Mouse (Mus musculus) lung, postnatal 0 days (tissue): Measurements from ENCODE around the gene Zdhhc6. TPM values are rescaled to one million over a fixed set of nuclear protein-coding genes. Genes with fewer than 3 reads are reported as not detected.

Experiments
- ATAC-seq: fragments of 200-750 bp; cut with Nextera tagmentation; 2 replicates; pipeline ENCODE4 v1.8.0; 2017; ENCODE audit warnings: moderate library complexity
- DNase-seq: peaks from one replicate; pipeline ENCODE4 v3.0.0-alpha.2; 2016; ENCODE audit warnings: low spot score
- H3K27ac ChIP-seq: fragments of 300-500 bp; sonication (generic); 2 replicates; pipeline ENCODE4 v1.5.1; 2014; ENCODE audit warnings: antibody characterized with exemption, mild to moderate bottlenecking, low read length, mixed read lengths
- H3K27me3 ChIP-seq: fragments of 300-500 bp; sonication (generic); replicated peaks from 2 replicates; pipeline ENCODE4 v1.6.1; 2014; ENCODE audit warnings: low read length, mixed read lengths; ENCODE audit not compliant: insufficient read depth
- H3K36me3 ChIP-seq: fragments of 300-500 bp; sonication (generic); 2 replicates; pipeline ENCODE4 v1.6.1; 2014; ENCODE audit warnings: low read length, mixed read lengths; ENCODE audit not compliant: insufficient read depth
- H3K4me1 ChIP-seq: fragments of 300-500 bp; sonication (generic); 2 replicates; pipeline ENCODE4 v1.6.1; 2014; ENCODE audit warnings: antibody characterized with exemption, low read depth, low read length, mixed read lengths; ENCODE audit not compliant: insufficient read depth
- H3K4me2 ChIP-seq: fragments of 300-500 bp; sonication (generic); replicated peaks from 2 replicates; pipeline ENCODE4 v1.6.1; 2014; ENCODE audit warnings: low read depth, mild to moderate bottlenecking, low read length, moderate library complexity, mixed read lengths
- H3K4me3 ChIP-seq: fragments of 300-500 bp; sonication (generic); 2 replicates; pipeline ENCODE4 v1.5.1; 2014; ENCODE audit warnings: low read depth, low read length
- H3K9ac ChIP-seq: fragments of 300-500 bp; sonication (generic); replicated peaks from 2 replicates; pipeline ENCODE4 v1.6.1; 2014; ENCODE audit warnings: low read depth, mild to moderate bottlenecking
- H3K9me3 ChIP-seq: fragments of 300-500 bp; sonication (generic); 2 replicates; pipeline ENCODE4 v1.6.1; 2016; ENCODE audit warnings: low read length, mixed read lengths
- CTCF ChIP-seq: IDR thresholded peaks from 2 replicates; pipeline ENCODE4 v1.5.1; 2016; ENCODE audit warnings: antibody characterized with exemption, mild to moderate bottlenecking
- EP300 ChIP-seq: IDR thresholded peaks from 2 replicates; pipeline ENCODE4 v1.6.1; 2016; ENCODE audit warnings: antibody characterized with exemption, mild to moderate bottlenecking, control low read depth
- whole genome bisulfite sequencing: fragments of 180-500 bp; shearing (Covaris S2); extraction: QIAGEN DNeasy Blood & Tissue Kit; methylation state at CpG from one replicate; pipeline ENCODE4 v1.1.7; 2014; 5-methylcytosine and 5-hydroxymethylcytosine counted together
- polyA plus RNA-seq: library from polyadenylated mRNA; unstranded; fragments of >200 nt; fragmentation: Nextera tagmentation; extraction: Ambion mirVana; gene quantifications from 2 replicates; pipeline ENCODE4 v1.2.1, GENCODE M21; 2015

Zdhhc6 gene
- polyA plus RNA-seq, 1 experiment from 2014 or later, result 69.3 TPM

- Histone ChIP-seq H3K4me3 (no peak overlapping the region), H3K36me3 (peaks cover 48% of the 10 kb centered on the region; the same call in 1 of the 2 replicates), H3K9ac (no peak overlapping the region), H3K9me3 (no peaks in the 10 kb centered on the region), H3K27me3 (no peaks in the 10 kb centered on the region), H3K27ac (no peak overlapping the region), H3K4me1 (no peaks in the 10 kb centered on the region), H3K4me2 (no peak overlapping the region)
- WGBS, result 87% methylated on average over 1 of the region's 1 CpGs
- no peak for ATAC-seq
- TF ChIP-seq EP300, result no peak
- TF ChIP-seq CTCF, result no peak
- no peak for DNase-seq
These were observed 16.5 kb downstream of the Zdhhc6 start for GRCm38 (mm10) chr19:55299378-55299777.

GRCm38 (mm10) chr19:55297961-55298360, 17.9 kb downstream of the Zdhhc6 start:
- 56% methylated on average over 5 of the region's 5 CpGs for WGBS
- Histone ChIP-seq H3K27ac (no peak overlapping the region), H3K9ac (no peak overlapping the region), H3K27me3 (no peaks in the 10 kb centered on the region), H3K9me3 (no peaks in the 10 kb centered on the region), H3K4me2 (no peak overlapping the region), H3K4me3 (no peak overlapping the region), H3K36me3 (peaks cover 44% of the 10 kb centered on the region; the same call in 1 of the 2 replicates), H3K4me1 (no peaks in the 10 kb centered on the region)
- DNase-seq, result no peak
- no peak for ATAC-seq
- TF ChIP-seq EP300 (no peak), CTCF (no peak)

GRCm38 (mm10) chr19:55297489-55297888, 18.3 kb downstream of the Zdhhc6 start:
- ATAC-seq (no peak), DNase-seq (no peak)
- H3K4me3 ChIP-seq, result no peak overlapping the region
- H3K9me3 ChIP-seq, result no peaks in the 10 kb centered on the region
- TF ChIP-seq CTCF (no peak), EP300 (no peak)
- no peak overlapping the region for H3K27ac ChIP-seq
- peaks cover 39% of the 10 kb centered on the region; the same call in 1 of the 2 replicates for H3K36me3 ChIP-seq
- 95% methylated on average over 2 of the region's 2 CpGs for WGBS
- H3K27me3 ChIP-seq, result no peaks in the 10 kb centered on the region
- H3K4me2 ChIP-seq, result no peak overlapping the region
- no peak overlapping the region for H3K9ac ChIP-seq
- no peaks in the 10 kb centered on the region for H3K4me1 ChIP-seq

GRCm38 (mm10) chr19:55296301-55296700, 19.5 kb downstream of the Zdhhc6 start:
- Histone ChIP-seq H3K4me2 (no peak overlapping the region), H3K9ac (no peak overlapping the region), H3K27me3 (no peaks in the 10 kb centered on the region), H3K9me3 (no peaks in the 10 kb centered on the region), H3K4me1 (no peaks in the 10 kb centered on the region), H3K36me3 (peaks cover 33% of the 10 kb centered on the region; the same call in 1 of the 2 replicates), H3K4me3 (no peak overlapping the region), H3K27ac (no peak overlapping the region)
- DNase-seq (no peak), ATAC-seq (no peak)
- TF ChIP-seq CTCF (no peak), EP300 (no peak)
- 92% methylated on average over 2 of the region's 2 CpGs for WGBS

GRCm38 (mm10) chr19:55295556-55295955, 20.3 kb downstream of the Zdhhc6 start:
- no peaks in the 10 kb centered on the region for H3K4me1 ChIP-seq
- no peaks in the 10 kb centered on the region for H3K27me3 ChIP-seq
- H3K27ac ChIP-seq, result no peak overlapping the region
- H3K4me2 ChIP-seq, result no peak overlapping the region
- WGBS, result 84% methylated on average over 3 of the region's 3 CpGs
- H3K36me3 ChIP-seq, result peaks cover 27% of the 10 kb centered on the region; the same call in 1 of the 2 replicates
- TF ChIP-seq CTCF (no peak), EP300 (no peak)
- H3K9me3 ChIP-seq, result no peaks in the 10 kb centered on the region
- DNase-seq, result no peak
- ATAC-seq, result no peak
- H3K9ac ChIP-seq, result no peak overlapping the region
- H3K4me3 ChIP-seq, result no peak overlapping the region

GRCm38 (mm10) chr19:55295075-55295474, 20.8 kb downstream of the Zdhhc6 start:
- Histone ChIP-seq H3K9ac (no peak overlapping the region), H3K4me2 (no peak overlapping the region), H3K36me3 (peaks cover 30% of the 10 kb centered on the region), H3K9me3 (no peaks in the 10 kb centered on the region), H3K4me1 (no peaks in the 10 kb centered on the region), H3K27me3 (no peaks in the 10 kb centered on the region), H3K27ac (no peak overlapping the region), H3K4me3 (no peak overlapping the region)
- 71% methylated on average over 9 of the region's 9 CpGs for WGBS
- no peak for TF ChIP-seq CTCF
- no peak for DNase-seq
- ATAC-seq, result no peak

GRCm38 (mm10) chr19:55293175-55293574, 22.7 kb downstream of the Zdhhc6 start:
- Histone ChIP-seq H3K36me3 (peaks cover 43% of the 10 kb centered on the region), H3K4me2 (no peak overlapping the region), H3K27ac (no peak overlapping the region), H3K9ac (no peak overlapping the region), H3K4me1 (no peaks in the 10 kb centered on the region), H3K4me3 (no peak overlapping the region), H3K27me3 (no peaks in the 10 kb centered on the region), H3K9me3 (no peaks in the 10 kb centered on the region)
- DNase-seq, result no peak
- WGBS, result 31% methylated on average over 4 of the region's 4 CpGs
- ATAC-seq, result no peak
- TF ChIP-seq CTCF (no peak), EP300 (no peak)
